Mouse (Mus musculus): Measurements from ENCODE around the gene Wdr19. TPM values are rescaled to one million over a fixed set of nuclear protein-coding genes. Genes with fewer than 3 reads are reported as not detected.
"Not testable (repeated sequence)": the region's sequence is repeated elsewhere in the genome, so short reads cannot be mapped to it uniquely, and the experiment has no call there.

Wdr19 gene
- total RNA-seq, 2 experiments from 2014 or later, result 0.71 to 1.8 TPM

DNA sequence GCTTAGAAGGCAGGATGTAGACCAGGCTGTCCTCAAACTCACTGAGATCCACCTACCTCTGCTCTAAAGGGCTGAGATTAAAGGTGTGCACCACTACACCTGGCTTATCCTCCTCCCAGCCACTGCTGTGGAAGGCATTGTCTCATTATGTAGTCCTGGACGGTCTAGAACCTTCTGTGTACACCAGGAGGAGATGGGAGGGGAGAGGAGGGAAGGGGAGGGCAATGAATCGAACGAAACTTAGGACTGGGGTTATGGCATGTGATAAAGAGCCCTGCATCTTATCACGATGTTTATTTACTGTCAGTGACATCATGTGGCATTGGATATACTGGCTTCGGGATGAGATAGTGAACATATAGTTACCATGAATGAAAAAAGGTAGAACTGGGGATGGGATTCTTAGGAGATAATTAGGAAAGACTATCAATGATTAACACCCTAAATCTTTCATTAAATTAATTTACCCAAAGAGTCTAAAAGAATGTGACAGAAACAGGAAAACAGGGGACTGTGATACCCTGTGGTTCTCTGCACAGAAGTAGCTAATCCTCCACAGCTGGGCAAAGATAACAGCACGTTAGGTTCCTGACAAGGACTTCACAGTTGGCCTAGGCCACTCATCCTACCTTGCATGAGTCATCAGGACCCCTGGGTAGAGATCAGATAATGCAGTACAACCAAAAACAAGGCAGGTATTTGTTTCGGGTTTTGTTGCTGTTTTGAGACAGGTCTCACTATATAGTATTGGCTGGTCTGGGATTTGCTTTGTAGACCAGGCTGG, 98.9 kb downstream of the Wdr19 start:
- no peak for DNase-seq (ENCODE audit: low spot score)

- DNase-seq (ENCODE audit: low spot score), result not testable (repeated sequence)
Observed at GRCm38 (mm10) chr5:65299623-65300022, 100.1 kb downstream of the Wdr19 start.

DNA sequence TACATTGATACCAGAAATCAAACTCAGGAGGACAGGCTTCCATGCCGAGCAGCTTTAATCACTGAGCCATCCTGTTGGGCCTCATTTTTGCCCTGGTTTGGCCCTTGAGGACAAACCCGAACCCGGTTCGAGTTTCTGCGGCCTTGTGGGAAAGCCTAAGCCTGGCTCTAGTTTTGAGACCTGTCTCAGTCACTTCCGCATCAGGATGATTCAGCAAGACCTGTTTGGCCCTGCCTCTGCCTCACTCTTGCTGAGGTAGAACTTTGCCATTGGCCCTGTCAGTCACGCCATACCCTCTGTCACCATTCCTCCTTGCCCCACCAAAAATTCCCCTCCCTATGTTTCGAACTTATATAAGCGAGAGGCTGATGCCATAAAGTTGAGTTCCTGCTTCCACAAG, 100.6 kb downstream of the Wdr19 start:
- DNase-seq (ENCODE audit: low spot score), result no peak

- DNase-seq (ENCODE audit: low spot score), result no peak
Observed at GRCm38 (mm10) chr5:65305516-65305915, 106.0 kb downstream of the Wdr19 start.

GRCm38 (mm10) chr5:65308208-65308607, 108.7 kb downstream of the Wdr19 start:
- DNase-seq (ENCODE audit: low spot score), result no peak

GRCm38 (mm10) chr5:65308866-65309265, 109.4 kb downstream of the Wdr19 start:
- DNase-seq (ENCODE audit: low spot score), result no peak

Other genes starting within 250 kb of the Wdr19 start
- gene Tlr6, start 239.6 kb upstream of the Wdr19 start, total RNA-seq (2021), result under 1 TPM; 0.50 to 0.66 TPM
- 1 to 10 TPM; 3.7 to 8.3 TPM for gene Fam114a1, start 229.6 kb upstream of the Wdr19 start, total RNA-seq (2021)
- not detected for gene Tmem156, start 107.6 kb upstream of the Wdr19 start, total RNA-seq (2021)
- 1 to 10 TPM; 3.6 to 5.2 TPM for gene Klhl5, start 92.2 kb upstream of the Wdr19 start, total RNA-seq (2021)
- gene Rfc1, start 136.0 kb downstream of the Wdr19 start, total RNA-seq (2021), result 10 to 100 TPM; 29.6 to 30.1 TPM
- gene Klb, start 148.6 kb downstream of the Wdr19 start, total RNA-seq (2021), result under 1 TPM; 0.18 to 0.26 TPM
- 100 to 1,000 TPM; 558 to 781 TPM for gene Rpl9, start 191.7 kb downstream of the Wdr19 start, total RNA-seq (2021)
- gene Lias, start 191.8 kb downstream of the Wdr19 start, total RNA-seq (2021), result 10 to 100 TPM; 44.5 to 51.0 TPM
- gene Ugdh, start 236.3 kb downstream of the Wdr19 start, total RNA-seq (2021), result 10 to 100 TPM in 1 of 2 experiments, 1 to 10 TPM in 1; 6.9 to 13.1 TPM

Measured in gastrocnemius, adult 18-20 months (tissue).